Comparison of ENCODE assay signal across 12 mouse cellular contexts in genomic region chr8:71466198-71466597, GRCm38 (mm10). TPM values are rescaled to one million over a fixed set of nuclear protein-coding genes. Genes with fewer than 3 reads are reported as not detected.
A peak's percentile ranks its signal among the peaks of the same experiment; 100 is the strongest.
DNase-seq lines count a peak whose midpoint lies in the region; ATAC-seq and TF ChIP-seq lines count a peak whose summit lies in the region.
"Had no signal": no experiment of that assay in that cellular context is flagged by ENCODE, and none has a peak within 500 bp of the region (broad histone marks: within the 10 kb centered on the region; RNA-seq: fewer than 3 reads in every experiment).

No protein-coding gene starts in this region.

- no peak for ATAC-seq in forebrain, embryonic 13.5 days
- no peak for ATAC-seq in forebrain, postnatal 0 days
- ATAC-seq: hindbrain, embryonic 16.5 days had no signal

- H3K4me1 ChIP-seq in forebrain, embryonic 13.5 days, result peaks cover 51% of the 10 kb centered on the region
- peaks cover 28% of the 10 kb centered on the region for H3K4me1 ChIP-seq in forebrain, postnatal 0 days (ENCODE audit: insufficient read depth)

- H3K27me3 ChIP-seq in forebrain, embryonic 13.5 days, result no peaks in the 10 kb centered on the region
- no peaks in the 10 kb centered on the region for H3K27me3 ChIP-seq in forebrain, postnatal 0 days (ENCODE audit: insufficient read depth, low read length)
- H3K27me3 ChIP-seq: embryonic facial prominence, embryonic 15.5 days; kidney, embryonic 15.5 days had no signal

- H3K27ac ChIP-seq in forebrain, embryonic 13.5 days, result no peak overlapping the region
- H3K27ac ChIP-seq in forebrain, postnatal 0 days (ENCODE audit: low read depth, low read length), result no peak overlapping the region
- H3K27ac ChIP-seq: embryonic facial prominence, embryonic 15.5 days; kidney, embryonic 15.5 days had no signal

- no peaks in the 10 kb centered on the region for H3K9me3 ChIP-seq in forebrain, embryonic 13.5 days (replicated peaks)
- no peaks in the 10 kb centered on the region for H3K9me3 ChIP-seq in forebrain, postnatal 0 days (ENCODE audit: low read length)
- H3K9me3 ChIP-seq: embryonic facial prominence, embryonic 15.5 days; kidney, embryonic 15.5 days had no signal

- no peak for TF ChIP-seq CTCF in forebrain, postnatal 0 days (IDR thresholded peaks at IDR 0.05; ENCODE audit: low read depth)

- no peak overlapping the region for H3K9ac ChIP-seq in forebrain, embryonic 13.5 days
- H3K9ac ChIP-seq in forebrain, postnatal 0 days, result no peak overlapping the region
- H3K9ac ChIP-seq: embryonic facial prominence, embryonic 15.5 days; kidney, embryonic 15.5 days had no signal

- H3K4me3 ChIP-seq in forebrain, embryonic 13.5 days, result peak overlapping the region; percentile 95; the same call in 1 of the 2 replicates
- H3K4me3 ChIP-seq in forebrain, postnatal 0 days (ENCODE audit: low read depth, low read length), result no peak overlapping the region

- DNase-seq in forebrain, postnatal 0 days, result no peak
- DNase-seq in kidney, adult 11 months, result peak; percentile 23
- DNase-seq in kidney, postnatal 25 days, result no peak
- peak; percentile 9 for DNase-seq in ovary, adult 18-20 months (ENCODE audit: low spot score)
- no peak for DNase-seq in ovary, postnatal 10 days (ENCODE audit: low spot score)
- DNase-seq in urinary bladder, postnatal 4 days (ENCODE audit: low spot score in 2 of 2), result no peak
- DNase-seq in spleen, postnatal 10 days (ENCODE audit: low spot score in 2 of 2), result no peak
- DNase-seq: thymus, postnatal 25 days had no signal

- no peak overlapping the region for H3K4me2 ChIP-seq in forebrain, embryonic 13.5 days
- H3K4me2 ChIP-seq in forebrain, postnatal 0 days (ENCODE audit: low read depth), result no peak overlapping the region

- 98% methylated on average over 5 of the region's 5 CpGs for WGBS in forebrain, embryonic 13.5 days
- 91% methylated on average over 5 of the region's 5 CpGs for WGBS in forebrain, postnatal 0 days

- H3K36me3 ChIP-seq in forebrain, embryonic 13.5 days (ENCODE audit: poor library complexity, severe bottlenecking), result peaks cover 17% of the 10 kb centered on the region
- peaks cover 4% of the 10 kb centered on the region for H3K36me3 ChIP-seq in forebrain, postnatal 0 days (ENCODE audit: insufficient read depth)

RNA-seq across cellular contexts. Expression of gene Mrpl34, which starts 1.4 kb away (rescaled TPM):
- 212 and 245 TPM in 2 replicates for polyA plus RNA-seq in forebrain, embryonic 13.5 days (2015; fragmentation: Nextera tagmentation; extraction: Ambion mirVana)
- total RNA-seq in forebrain, postnatal 0 days (2014; rRNA removed), result 75.0 and 80.5 TPM in 2 replicates
- polyA plus RNA-seq in forebrain, postnatal 0 days (2015; fragmentation: Nextera tagmentation; extraction: Ambion mirVana), result 145 and 184 TPM in 2 replicates

RNA-seq across cellular contexts. Expression of gene Abhd8, which starts 2.7 kb away (rescaled TPM):
- polyA plus RNA-seq in forebrain, embryonic 13.5 days (2015; fragmentation: Nextera tagmentation; extraction: Ambion mirVana), result 93.9 and 95.7 TPM in 2 replicates
- total RNA-seq in forebrain, postnatal 0 days (2014; rRNA removed), result 187 and 210 TPM in 2 replicates
- 168 and 169 TPM in 2 replicates for polyA plus RNA-seq in forebrain, postnatal 0 days (2015; fragmentation: Nextera tagmentation; extraction: Ambion mirVana)

RNA-seq across cellular contexts. Expression of gene Dda1, which starts 2.8 kb away (rescaled TPM):
- 185 and 193 TPM in 2 replicates for polyA plus RNA-seq in forebrain, embryonic 13.5 days (2015; fragmentation: Nextera tagmentation; extraction: Ambion mirVana)
- 179 and 184 TPM in 2 replicates for total RNA-seq in forebrain, postnatal 0 days (2014; rRNA removed)
- polyA plus RNA-seq in forebrain, postnatal 0 days (2015; fragmentation: Nextera tagmentation; extraction: Ambion mirVana), result 274 and 283 TPM in 2 replicates

RNA-seq across cellular contexts. Expression of gene Ano8, which starts 19.6 kb away (rescaled TPM):
- polyA plus RNA-seq in forebrain, embryonic 13.5 days (2015; fragmentation: Nextera tagmentation; extraction: Ambion mirVana), result 4.0 and 4.5 TPM in 2 replicates
- 76.5 and 82.2 TPM in 2 replicates for total RNA-seq in forebrain, postnatal 0 days (2014; rRNA removed)
- 5.9 and 7.7 TPM in 2 replicates for polyA plus RNA-seq in forebrain, postnatal 0 days (2015; fragmentation: Nextera tagmentation; extraction: Ambion mirVana)

RNA-seq across cellular contexts. Expression of gene Gtpbp3, which starts 21.7 kb away (rescaled TPM):
- polyA plus RNA-seq in forebrain, embryonic 13.5 days (2015; fragmentation: Nextera tagmentation; extraction: Ambion mirVana), result 13.4 TPM in 2 replicates
- 23.6 and 33.6 TPM in 2 replicates for total RNA-seq in forebrain, postnatal 0 days (2014; rRNA removed)
- polyA plus RNA-seq in forebrain, postnatal 0 days (2015; fragmentation: Nextera tagmentation; extraction: Ambion mirVana), result 6.9 and 9.4 TPM in 2 replicates

Comparison
In these comparisons a context has a peak if more than half of its experiments do, and no peak if none do; other contexts are left out.
1. DNase-seq: peak in kidney, adult 11 months (single experiment) and ovary, adult 18-20 months (single experiment); none in forebrain, postnatal 0 days (single experiment), kidney, postnatal 25 days (0 of 2), ovary, postnatal 10 days (single experiment), urinary bladder, postnatal 4 days (0 of 2) and spleen, postnatal 10 days (0 of 2).